Mouse (Mus musculus): ENCODE results near the gene Klc4. TPM values are rescaled to one million over a fixed set of nuclear protein-coding genes. Genes with fewer than 3 reads are reported as not detected.

The Klc4 gene
- total and polyA plus RNA-seq, 3 experiments = 5.4 to 9.5 TPM; not detected in 1

DNA sequence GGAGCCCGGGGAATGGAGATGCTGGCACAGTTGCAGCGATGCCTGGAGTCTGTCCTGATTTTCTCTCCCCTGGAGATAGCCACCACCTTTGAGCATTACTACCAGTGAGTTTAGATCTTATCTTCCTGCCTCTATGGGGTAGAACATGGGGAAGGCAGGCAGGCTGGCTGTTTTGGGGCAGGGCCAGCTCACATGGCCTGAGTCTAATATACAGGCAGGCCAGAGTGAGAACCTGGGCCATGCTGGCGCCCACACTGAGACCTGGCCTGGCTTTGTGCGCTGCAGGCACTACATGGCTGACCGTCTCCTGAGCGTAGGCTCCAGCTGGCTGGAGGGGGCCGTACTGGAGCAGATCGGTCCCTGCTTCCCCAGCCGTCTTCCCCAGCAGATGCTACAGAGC, 15.5 kb upstream of the Klc4 start:
- no peak for TF ChIP-seq E2F4 (IDR thresholded peaks at IDR 0.05; ENCODE audit: borderline replicate concordance, low read depth, low read length)
- no peak for TF ChIP-seq GATA1 (IDR thresholded peaks at IDR 0.05; ENCODE audit: low read depth, low read length)
- no peak for TF ChIP-seq NRF1 (IDR thresholded peaks at IDR 0.05; ENCODE audit: insufficient read depth, low read depth, low read length, poor library complexity, severe bottlenecking)
- no peak for TF ChIP-seq MXI1 (IDR thresholded peaks at IDR 0.05; ENCODE audit: low read depth, low read length)
- TF ChIP-seq ZKSCAN1 (IDR thresholded peaks at IDR 0.05; ENCODE audit: low read depth, low read length) = no peak
- TF ChIP-seq SMC3 (IDR thresholded peaks at IDR 0.05; ENCODE audit: low read depth, low read length) = no peak
- TF ChIP-seq POLR2A (IDR thresholded peaks at IDR 0.05; ENCODE audit: control insufficient read depth in 1 of 2, insufficient read depth in 1 of 2, low read depth in 1 of 2, low read length in 2 of 2, poor library complexity in 1 of 2) = no peak
- no peak for TF ChIP-seq UBTF (IDR thresholded peaks at IDR 0.05; ENCODE audit: borderline replicate concordance, insufficient read depth, low read depth, low read length)
- TF ChIP-seq POLR2AphosphoS5 (IDR thresholded peaks at IDR 0.05; ENCODE audit: borderline replicate concordance, low read depth, low read length) = no peak
- TF ChIP-seq MEF2A (IDR thresholded peaks at IDR 0.05; ENCODE audit: extremely low read depth, insufficient replicate concordance, low read depth, low read length, poor library complexity, severe bottlenecking) = no peak
- no peak for TF ChIP-seq MAFK (IDR thresholded peaks at IDR 0.05; ENCODE audit: borderline replicate concordance, low read depth, low read length)
- no peak for TF ChIP-seq ETS1 (IDR thresholded peaks at IDR 0.05; ENCODE audit: low read depth, low read length)
- TF ChIP-seq ZC3H11A (IDR thresholded peaks at IDR 0.05; ENCODE audit: low read depth, low read length) = no peak
- TF ChIP-seq USF2 (IDR thresholded peaks at IDR 0.05; ENCODE audit: borderline replicate concordance in 1 of 2, insufficient read depth in 1 of 2, low read depth in 1 of 2, low read length in 2 of 2) = no peak
- TF ChIP-seq ZNF384 (IDR thresholded peaks at IDR 0.05; ENCODE audit: low read depth, low read length) = no peak
- TF ChIP-seq MAZ (IDR thresholded peaks at IDR 0.05; ENCODE audit: low read depth, low read length) = no peak
- TF ChIP-seq ZMIZ1 (IDR thresholded peaks at IDR 0.05; ENCODE audit: low read depth, low read length) = no peak
- H3K4me3 ChIP-seq (ENCODE audit: control insufficient read depth in 1 of 2, insufficient read depth in 1 of 2, low read depth in 2 of 2, low read length in 2 of 2) = no peak overlapping the region
- no peaks in the 10 kb centered on the region for H3K9me3 ChIP-seq (replicated peaks; ENCODE audit: insufficient read depth, low read length)
- H3K79me2 ChIP-seq (ENCODE audit: control insufficient read depth, insufficient read depth, low read length, poor library complexity) = no peaks in the 10 kb centered on the region
- H3K27ac ChIP-seq (ENCODE audit: control insufficient read depth, low read depth, low read length) = no peak overlapping the region
- H3K27me3 ChIP-seq (ENCODE audit: control insufficient read depth in 1 of 2, insufficient read depth in 2 of 2, low read length in 2 of 2) = no peaks in the 10 kb centered on the region
- H3K36me3 ChIP-seq (ENCODE audit: control insufficient read depth in 1 of 2, insufficient read depth in 2 of 2, low read length in 2 of 2) = no peaks in the 10 kb centered on the region; a peak in 1 of 4 replicates
- DNase-seq (ENCODE audit: low read depth, low spot score) = no peak
- H3K9ac ChIP-seq (ENCODE audit: control insufficient read depth, low read depth, low read length, poor library complexity, severe bottlenecking) = no peak overlapping the region
- H3K4me1 ChIP-seq (ENCODE audit: control insufficient read depth in 1 of 2, insufficient read depth in 2 of 2, low read length in 2 of 2) = no peaks in the 10 kb centered on the region

GRCm38 (mm10) chr17:46656054-46656453, 10.2 kb upstream of the Klc4 start:
- H3K4me1 ChIP-seq (ENCODE audit: control insufficient read depth in 1 of 2, insufficient read depth in 2 of 2, low read length in 2 of 2) = peaks cover 3 to 6% of the 10 kb centered on the region in 2 experiments; a peak in 3 of 4 replicates
- H3K79me2 ChIP-seq (ENCODE audit: control insufficient read depth, insufficient read depth, low read length, poor library complexity) = peaks cover 3% of the 10 kb centered on the region; the same call in 1 of the 2 replicates
- H3K9me3 ChIP-seq (replicated peaks; ENCODE audit: insufficient read depth, low read length) = no peaks in the 10 kb centered on the region
- H3K36me3 ChIP-seq (ENCODE audit: control insufficient read depth in 1 of 2, insufficient read depth in 2 of 2, low read length in 2 of 2) = no peaks in the 10 kb centered on the region
- H3K4me3 ChIP-seq (ENCODE audit: control insufficient read depth in 1 of 2, insufficient read depth in 1 of 2, low read depth in 2 of 2, low read length in 2 of 2) = no peak overlapping the region
- no peak for TF ChIP-seq USF2 (IDR thresholded peaks at IDR 0.05; ENCODE audit: borderline replicate concordance in 1 of 2, insufficient read depth in 1 of 2, low read depth in 1 of 2, low read length in 2 of 2)
- no peak overlapping the region for H3K27ac ChIP-seq (ENCODE audit: control insufficient read depth, low read depth, low read length)
- no peak for DNase-seq (ENCODE audit: low read depth, low spot score)
- H3K9ac ChIP-seq (ENCODE audit: control insufficient read depth, low read depth, low read length, poor library complexity, severe bottlenecking) = no peak overlapping the region
- no peaks in the 10 kb centered on the region for H3K27me3 ChIP-seq (ENCODE audit: control insufficient read depth in 1 of 2, insufficient read depth in 2 of 2, low read length in 2 of 2)
